Mouse (Mus musculus) left cerebral cortex, adult 11 months (tissue): ENCODE results near the gene Arhgap10.

Source experiments
- DNase-seq: peaks from one replicate; pipeline ENCODE4 v3.0.0; 2022; ENCODE audit warnings: low spot score

Gene Arhgap10

DNA sequence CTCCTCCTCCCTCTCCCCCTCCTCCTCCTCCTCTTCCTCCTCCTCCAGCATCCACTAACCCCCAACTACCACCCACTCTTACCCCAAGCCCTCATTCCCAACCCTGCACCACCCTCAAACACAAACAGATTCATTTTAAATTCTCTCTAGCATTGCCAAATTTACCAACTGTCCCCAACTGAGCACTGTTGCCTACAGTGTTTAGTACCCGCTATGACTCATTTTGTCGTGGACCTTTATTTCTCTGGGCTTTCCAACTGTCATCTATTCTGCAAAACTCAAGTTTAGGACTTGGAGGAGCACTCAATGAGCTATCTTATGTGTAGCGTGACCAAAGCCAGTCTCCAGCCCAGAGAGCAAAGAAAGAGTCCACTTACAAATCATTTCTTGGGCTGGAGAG lies 115.8 kb downstream of the Arhgap10 start:
- DNase-seq: no peak

- no peak for DNase-seq
Measured at GRCm38 (mm10) chr8:77401140-77401539, 116.6 kb downstream of the Arhgap10 start.

GRCm38 (mm10) chr8:77384080-77384479 lies 133.7 kb downstream of the Arhgap10 start:
- DNase-seq: no peak

DNA sequence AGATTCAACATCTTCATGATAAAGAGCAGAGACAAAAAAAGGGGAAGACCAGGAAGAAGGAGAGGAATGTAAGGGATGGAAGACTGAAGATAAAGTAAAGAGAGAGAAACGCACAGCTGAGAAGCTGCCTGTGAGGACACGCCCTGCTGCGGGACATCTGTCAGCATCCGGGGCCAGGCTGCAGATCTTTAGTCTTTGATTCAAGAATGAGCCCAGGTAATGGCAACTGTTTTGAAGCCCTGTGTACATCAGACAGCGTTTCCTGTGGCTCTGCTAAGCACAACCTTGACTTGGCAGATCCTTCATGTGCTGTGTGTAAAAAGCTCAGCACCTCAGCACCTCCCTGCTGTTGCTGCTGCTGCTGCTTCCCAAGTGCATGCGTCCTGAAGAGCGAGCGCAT lies 134.1 kb downstream of the Arhgap10 start:
- no peak for DNase-seq

GRCm38 (mm10) chr8:77380844-77381243 lies 136.9 kb downstream of the Arhgap10 start:
- no peak for DNase-seq

DNA sequence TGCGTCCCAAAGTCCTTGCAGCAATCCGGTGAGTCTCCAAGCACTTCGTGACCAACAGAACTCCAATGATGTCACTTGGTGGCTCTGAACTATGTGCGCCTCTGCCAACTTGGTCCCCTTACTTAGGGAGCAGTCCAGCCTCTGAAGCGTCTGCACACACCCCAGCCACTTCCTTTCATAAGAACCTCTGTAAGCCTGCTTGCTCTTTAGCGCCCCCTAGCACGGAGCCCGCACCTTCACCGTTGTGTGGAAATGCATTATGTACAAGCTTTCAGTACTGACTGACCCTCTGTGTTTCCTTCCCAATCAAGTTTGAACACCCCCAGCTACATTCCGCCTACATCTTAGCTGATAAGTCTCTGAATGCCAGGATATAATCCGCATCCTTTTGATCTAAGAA lies 138.5 kb downstream of the Arhgap10 start:
- DNase-seq: no peak

DNA sequence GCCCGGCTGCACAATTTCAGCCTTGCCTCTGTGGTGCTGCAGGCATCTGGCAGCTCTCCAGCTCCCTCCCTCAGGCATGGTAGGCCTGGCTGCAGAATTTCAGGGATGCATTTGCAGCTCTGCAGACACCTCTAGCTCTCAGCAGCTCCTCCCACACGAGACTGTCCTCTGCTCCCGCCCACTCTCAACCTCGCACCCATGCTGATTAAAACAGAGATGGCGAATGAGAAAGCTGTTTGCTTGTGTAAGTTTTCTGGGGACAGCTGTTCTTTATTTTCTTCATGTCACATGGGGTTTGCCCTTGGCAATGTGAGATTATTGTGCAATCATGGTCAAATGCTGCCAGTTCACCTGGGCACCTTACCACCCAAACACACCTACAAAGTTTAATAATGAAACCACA lies 141.3 kb downstream of the Arhgap10 start:
- DNase-seq: peak; percentile 51

- no peak for DNase-seq
Measured at GRCm38 (mm10) chr8:77375999-77376398, 141.8 kb downstream of the Arhgap10 start.

DNA sequence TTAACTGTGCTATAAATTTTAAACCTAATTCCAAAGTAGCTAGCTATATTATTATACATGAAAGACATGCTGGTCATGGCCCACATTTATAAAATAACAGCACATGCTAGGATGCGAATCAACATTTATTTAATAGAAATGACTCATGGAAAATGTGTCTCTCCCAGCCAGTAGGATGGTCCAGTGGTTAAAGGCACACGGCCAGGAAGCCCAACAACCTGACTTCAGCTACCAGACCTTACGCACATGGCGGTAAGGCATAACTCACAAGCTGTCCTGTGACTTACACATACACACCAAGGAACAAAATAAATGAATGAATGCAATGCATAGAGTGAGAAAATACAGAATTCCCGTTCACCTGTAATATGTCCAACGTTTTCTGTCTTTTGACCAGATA lies 146.7 kb downstream of the Arhgap10 start:
- DNase-seq: no peak

DNA sequence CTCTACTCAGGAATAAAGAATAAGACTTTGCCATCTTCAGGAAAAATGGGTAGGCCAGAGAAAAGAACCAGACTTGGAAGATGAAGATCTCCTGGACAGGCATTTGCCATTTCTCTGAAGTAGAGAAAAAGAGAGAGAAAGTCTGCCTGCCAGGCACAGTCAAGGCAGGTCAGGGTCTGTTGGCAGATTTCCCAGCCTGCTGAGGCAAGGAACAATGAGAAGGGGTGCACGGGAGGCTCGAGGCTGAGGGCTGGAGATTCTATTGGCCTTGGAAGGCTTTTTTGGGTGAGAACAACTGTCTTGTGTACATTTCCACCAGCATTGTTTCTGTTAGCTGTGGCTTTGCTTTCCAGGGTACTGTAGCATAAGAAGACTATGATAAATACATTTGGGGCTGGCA lies 147.4 kb downstream of the Arhgap10 start:
- no peak for DNase-seq

GRCm38 (mm10) chr8:77369671-77370070 lies 148.1 kb downstream of the Arhgap10 start:
- no peak for DNase-seq

DNA sequence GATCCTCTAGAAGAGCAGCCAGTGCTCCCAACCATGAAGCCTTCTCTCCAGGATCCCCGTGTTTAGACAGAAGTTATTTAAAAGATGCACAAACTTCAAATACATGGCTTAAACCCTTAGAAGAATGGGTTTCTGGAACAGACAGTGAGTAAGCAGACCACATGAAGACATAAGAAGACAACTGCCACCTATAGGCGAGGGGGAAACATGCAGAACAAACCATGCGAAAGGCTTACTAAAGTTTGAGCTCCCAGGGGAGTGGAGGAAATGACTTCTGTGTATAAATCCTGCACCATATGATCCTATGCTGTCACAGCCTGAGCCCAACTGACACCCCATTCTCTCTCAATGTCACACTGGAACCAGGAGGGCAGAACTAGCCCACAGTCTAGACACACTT lies 150.7 kb downstream of the Arhgap10 start:
- DNase-seq: no peak

DNA sequence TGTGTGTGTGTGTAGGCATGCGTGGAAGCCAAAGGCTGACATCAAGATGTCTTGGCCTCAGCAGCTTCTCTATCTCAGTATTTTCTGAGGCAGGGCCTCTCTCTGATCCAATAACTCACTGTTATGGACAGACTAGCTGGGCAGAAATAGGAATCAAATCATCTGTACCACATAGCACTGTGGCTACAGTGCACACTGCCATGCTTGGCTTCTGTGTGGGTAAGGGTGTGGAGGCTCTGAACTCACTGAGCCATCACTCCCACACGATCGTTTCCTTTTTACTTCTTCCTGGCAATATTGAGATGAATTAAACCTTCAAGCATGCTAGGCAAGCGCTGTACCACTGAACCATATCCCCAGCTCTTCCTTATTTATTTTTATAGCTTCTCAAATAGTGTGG lies 151.3 kb downstream of the Arhgap10 start:
- no peak for DNase-seq

GRCm38 (mm10) chr8:77365990-77366389 lies 151.8 kb downstream of the Arhgap10 start:
- no peak for DNase-seq

DNA sequence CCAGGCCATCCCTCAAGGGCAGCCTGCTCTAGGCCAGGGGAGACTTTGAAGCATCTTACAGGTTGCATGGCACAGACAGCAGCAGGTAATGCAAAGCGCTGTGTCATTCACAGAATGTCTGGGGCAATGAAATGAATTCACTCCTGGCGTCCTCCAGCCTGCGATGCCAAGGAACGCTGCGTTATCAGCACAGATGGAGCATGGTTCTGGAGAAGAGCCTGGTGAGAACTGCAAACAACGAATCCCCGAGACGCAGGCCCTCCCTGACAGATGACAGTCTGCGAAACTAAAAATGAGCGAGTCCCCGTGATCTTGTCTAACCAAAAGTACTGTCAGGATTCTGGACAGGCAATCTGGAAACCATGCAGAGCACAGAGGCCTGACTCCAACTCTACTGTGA lies 153.3 kb downstream of the Arhgap10 start:
- peak; percentile 37 for DNase-seq

DNA sequence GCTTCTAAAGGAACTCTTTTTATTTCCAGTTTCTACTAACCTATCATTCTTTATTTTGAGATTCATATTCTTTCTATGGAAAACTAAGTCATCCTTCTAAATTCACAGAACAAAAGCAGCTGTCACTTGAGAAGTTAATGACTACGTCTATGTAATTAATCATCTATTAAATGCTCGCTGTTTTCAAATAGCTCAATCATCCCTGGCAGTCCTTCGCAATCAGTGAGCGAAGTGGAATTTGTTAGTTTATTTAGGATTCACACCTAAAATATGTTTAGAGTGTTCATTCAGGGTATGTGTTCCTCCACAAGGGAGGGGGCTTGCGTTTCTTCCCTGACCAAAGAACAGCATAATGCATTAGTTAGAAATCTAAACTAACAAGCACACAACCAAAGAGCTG lies 156.9 kb downstream of the Arhgap10 start:
- no peak for DNase-seq

- DNase-seq: no peak
Measured at GRCm38 (mm10) chr8:77360423-77360822, 157.3 kb downstream of the Arhgap10 start.

DNA sequence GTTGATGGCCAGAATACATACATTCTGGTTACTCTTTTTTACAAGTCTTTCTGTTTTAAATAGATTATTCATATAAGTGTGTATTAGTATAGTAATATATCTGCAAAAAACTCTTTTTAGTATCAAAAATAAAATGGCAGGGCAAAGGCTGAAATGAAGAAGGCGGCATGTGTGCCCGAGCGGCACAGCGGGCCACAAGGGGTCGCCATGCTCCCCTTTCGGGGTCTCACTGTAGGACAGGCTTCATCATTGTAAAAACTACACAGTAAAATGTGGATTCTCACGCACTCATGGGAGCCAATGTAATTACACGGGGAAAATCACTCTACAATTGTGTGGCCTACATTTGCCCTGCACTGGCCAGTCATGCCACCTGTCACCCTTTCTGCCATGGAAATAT lies 160.6 kb downstream of the Arhgap10 start:
- DNase-seq: no peak

DNA sequence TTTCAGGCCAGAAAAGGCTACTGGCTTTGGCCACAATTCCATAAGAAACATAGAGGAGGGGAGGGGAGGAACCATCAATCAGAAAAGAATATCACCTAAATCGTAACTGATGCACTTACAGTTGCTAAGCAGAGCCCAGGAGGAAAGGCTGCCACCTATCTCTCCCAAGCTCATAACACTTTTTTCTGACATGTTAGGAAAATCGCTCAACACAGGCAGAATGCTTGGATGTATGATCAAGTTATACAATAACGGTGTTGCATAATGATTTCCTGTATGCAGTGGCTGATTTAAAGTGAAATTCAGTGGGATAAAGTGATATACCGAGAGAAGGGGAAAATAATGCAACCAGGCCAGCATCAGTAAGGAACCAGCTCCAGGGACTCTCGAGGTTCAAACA lies 162.4 kb downstream of the Arhgap10 start:
- no peak for DNase-seq

- no peak for DNase-seq
Measured at GRCm38 (mm10) chr8:77354189-77354588, 163.6 kb downstream of the Arhgap10 start.

GRCm38 (mm10) chr8:77351177-77351860 lies 166.4 kb downstream of the Arhgap10 start:
- DNase-seq: no peak

DNA sequence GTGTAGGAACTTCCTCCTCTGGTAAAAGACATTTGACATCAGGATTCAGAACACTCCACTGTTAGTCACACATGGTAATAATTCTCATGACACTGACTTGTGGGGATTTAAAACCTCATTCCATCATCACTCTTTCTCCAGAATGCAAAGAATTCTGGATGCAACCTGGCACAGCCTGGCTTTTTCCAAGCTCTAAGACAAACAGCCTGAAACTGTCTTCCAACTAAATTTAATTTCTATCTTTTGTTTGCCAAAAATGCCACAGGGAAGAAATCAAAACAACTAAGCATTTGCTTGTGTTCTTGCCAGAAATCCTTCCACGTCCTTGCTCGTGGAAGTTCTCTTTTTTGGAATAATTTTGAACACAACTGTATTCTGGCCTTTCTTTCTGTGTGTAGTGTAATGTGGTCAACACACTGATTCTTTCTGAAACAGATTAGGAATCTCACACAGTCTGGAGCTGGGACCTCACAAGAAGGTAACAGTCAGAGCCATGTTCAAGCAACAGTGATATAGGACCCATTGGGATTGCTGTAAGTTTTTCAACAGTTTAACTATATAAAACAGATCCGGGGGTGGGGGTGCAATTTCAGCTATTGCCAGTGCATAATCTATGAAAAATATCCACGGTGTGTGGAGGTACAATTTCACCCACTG lies 167.5 kb downstream of the Arhgap10 start:
- DNase-seq: no peak

DNA sequence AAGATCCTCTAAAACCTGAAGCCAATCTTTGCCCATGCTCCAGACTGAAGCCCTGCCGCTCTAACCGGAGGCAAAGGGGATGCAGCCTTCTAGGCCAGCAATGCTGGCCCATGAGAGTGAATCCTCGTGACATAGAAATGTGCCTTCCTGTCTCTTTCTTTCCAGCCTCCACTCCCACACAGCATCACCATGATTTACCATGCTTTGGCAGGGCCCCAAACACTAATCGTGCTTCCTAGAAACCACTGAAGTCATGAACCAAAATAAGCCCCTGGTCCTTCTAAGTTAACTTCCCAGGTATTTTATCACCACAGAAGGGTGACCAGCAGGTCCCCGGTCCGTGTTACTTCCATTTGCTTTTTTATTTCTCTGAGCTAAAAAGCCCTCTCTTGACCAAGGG lies 173.8 kb downstream of the Arhgap10 start:
- no peak for DNase-seq

DNA sequence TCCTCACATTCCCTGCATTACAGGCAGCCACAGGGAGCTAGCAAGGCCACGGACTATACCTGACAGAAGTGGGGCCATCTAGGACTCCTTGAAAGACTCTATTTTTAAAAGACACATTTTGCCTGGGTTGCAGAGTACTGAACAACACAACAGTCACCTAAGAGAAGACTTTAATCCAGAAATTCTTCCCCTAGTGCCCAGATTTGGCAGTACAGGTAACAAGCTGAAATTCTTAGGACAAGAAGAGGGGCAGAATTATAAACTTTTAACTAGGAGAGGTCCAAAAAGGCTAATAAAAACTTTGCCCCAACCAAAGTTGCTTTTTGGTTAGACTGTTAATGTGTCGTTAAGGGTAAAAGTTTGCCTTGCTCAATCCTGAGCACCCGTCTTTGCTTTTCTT lies 174.4 kb downstream of the Arhgap10 start:
- no peak for DNase-seq
